Mouse (Mus musculus) left cerebral cortex, adult 8-10 months (tissue): ENCODE results near the gene Oma1. TPM values are rescaled to one million over a fixed set of nuclear protein-coding genes. Genes with fewer than 3 reads are reported as not detected.
A peak's percentile ranks its signal among the peaks of the same experiment; 100 is the strongest.

Source experiments
- DNase-seq, 2 experiments: peaks; one replicate each; pipeline ENCODE4 v3.0.0; 2022; ENCODE audit warnings: low spot score in 2 of 2
- total RNA-seq, 4 experiments: library from RNA; stranded (reverse); gene quantifications; 2 replicates each; pipeline ENCODE4 v1.2.4; 2022

Gene Oma1
- 10 to 100 TPM in 2 of 4 experiments, 1 to 10 TPM in 2; 8.5 to 11.2 (median 10.2) TPM for total RNA-seq

DNA sequence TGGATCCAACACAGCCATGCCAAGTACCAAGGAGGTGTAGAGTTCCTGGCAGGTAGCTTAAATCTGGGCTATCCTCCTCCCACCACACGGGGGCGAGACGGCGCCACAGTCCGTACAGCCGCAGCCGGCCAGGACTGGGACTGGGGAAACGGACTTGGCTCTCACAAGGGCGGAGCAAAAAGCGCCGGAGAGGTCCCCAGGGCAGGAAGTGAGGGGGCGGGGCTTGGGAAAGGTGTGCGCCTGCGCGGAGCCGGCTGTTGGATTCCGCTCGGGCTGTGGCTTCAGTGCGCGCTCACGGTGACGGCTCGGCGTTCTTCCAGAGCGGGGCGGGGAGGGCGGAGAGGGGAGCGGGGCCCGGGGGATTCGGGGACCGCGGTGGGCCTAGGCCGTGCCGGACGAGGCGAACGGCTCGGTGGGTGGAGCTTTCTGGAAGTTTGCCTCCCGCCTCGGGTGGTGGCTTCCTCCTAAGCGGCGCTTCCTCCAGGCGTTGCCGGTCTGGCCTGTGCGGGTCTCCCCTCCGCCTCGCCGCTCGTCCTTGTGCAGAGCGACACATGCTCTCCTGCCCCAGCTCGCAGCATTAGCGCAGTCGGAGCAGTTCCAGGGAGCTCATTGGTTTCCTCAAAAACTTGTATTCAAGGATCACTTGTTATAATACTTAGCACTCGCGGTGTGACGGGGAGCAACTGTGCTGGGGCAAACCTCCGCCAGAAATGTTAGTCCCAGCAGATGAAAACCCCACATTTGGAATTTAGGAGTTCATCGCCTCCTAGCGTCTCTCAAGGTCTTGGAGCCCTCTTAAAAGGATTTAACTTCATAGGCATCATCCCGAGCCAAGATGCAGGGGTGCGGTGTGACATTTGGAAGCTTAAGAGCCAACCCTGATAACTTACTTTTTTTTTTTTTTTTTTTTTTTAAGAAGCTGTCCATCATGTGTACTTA, at the start of gene Oma1:
TSS of gene Oma1 (plus strand) at position 226 of the 939 bp plus-strand sequence.
- DNase-seq: peak; percentile 87 to 95

DNA sequence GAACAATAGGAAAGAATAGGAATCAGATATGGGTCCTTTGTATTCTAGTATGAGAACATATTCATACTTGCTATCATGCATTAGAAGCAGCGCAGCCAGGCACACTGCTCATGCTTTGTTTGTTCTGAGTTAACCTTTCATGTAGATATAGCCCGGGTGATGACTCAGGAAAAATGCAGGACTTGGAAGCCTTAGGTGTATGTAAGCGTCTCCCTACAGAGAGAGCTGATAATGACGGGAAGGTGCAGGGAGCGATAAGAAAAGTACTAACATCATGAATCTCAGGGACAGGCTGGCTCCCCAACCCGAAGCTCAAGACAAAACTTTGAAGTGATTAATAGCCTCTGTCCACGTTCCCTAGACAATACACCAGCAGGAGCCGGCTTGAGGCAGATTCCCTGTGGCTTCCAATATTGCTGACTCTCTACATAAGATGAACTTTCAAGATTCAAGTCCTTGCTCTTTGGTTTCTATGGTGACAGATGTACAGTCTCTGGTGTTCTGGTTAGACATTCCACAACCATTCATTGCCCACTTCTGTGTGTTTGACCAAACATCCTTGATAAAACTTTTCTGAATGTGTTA, 49.7 kb upstream of the Oma1 start:
- DNase-seq: no peak

DNA sequence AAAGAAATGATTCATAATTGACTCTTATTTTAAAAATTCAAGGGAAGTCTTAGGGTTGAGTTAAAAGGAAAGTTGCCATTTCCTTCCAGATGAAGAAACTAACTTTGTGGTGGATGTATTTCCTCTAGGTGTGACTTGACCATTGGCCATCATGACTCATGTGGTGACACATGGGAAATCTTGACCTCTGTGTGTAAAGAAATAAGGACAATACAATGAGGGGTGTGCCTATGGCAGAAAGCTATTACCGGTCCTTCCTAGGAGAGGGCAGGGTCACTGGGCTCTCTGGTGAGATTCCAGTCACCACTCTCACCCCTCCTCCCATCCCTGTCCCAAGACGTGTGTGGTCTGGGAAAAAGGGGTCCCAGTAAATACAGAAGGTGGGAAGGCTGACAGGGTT, 48.4 kb upstream of the Oma1 start:
- no peak for DNase-seq

DNA sequence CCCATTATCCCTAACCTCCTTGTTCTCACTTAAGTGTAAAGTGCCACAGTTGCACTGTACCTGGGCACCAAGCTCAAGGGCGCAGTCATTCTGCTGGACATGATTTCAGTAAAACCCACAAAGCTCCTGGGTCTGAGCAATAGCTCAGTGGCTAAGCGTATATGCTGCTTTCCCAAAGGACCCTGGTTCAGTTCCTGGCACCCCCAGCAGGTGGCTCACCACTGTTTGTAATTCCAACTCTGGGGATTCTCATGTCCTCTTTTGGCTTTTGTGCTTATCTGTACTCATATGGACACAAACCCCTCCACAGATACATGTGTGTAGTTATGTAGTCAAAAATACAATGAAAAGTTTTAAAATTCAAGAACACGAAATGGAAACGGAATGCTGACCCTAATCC, 44.3 kb upstream of the Oma1 start:
- DNase-seq: no peak

DNA sequence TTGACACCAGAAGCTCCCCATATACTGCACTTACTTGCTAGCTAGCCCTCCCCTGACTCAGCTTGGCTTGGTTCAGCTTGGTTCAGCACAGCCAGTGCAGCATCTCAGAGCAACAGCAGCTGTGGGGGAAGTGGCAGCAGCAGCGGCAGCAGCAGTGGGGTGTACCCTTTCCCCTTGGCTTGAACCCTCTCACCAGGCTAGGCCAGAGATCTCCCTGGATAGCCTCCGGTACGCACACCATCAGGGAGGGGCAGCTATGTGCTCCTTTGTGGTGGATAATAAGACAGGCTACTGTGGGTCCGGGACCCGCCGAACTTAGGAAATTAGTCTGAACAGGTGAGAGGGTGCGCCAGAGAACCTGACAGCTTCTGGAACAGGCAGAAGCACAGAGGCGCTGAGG, 40.6 kb upstream of the Oma1 start:
- DNase-seq: no peak

DNA sequence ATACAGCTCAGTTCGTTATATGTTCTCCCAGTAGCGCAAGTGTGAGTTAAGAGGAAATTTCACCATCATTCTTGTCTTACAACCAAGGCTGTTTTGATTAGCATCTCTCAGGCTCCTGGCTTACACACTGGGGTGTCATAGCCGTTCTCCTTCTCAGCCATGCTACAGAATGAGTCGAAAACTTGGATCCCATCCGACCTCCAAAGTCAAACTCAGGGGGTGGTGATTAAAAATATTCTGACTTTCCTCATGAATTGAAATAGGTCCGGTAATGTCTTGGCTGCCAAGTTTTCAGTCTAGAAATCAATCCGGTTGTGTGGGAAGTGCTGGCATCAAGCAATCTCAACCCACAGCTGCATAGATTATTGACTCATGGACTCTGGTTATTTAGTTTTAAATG, 25.3 kb upstream of the Oma1 start:
- peak in 1 of 2 experiments; percentile 12 for DNase-seq

DNA sequence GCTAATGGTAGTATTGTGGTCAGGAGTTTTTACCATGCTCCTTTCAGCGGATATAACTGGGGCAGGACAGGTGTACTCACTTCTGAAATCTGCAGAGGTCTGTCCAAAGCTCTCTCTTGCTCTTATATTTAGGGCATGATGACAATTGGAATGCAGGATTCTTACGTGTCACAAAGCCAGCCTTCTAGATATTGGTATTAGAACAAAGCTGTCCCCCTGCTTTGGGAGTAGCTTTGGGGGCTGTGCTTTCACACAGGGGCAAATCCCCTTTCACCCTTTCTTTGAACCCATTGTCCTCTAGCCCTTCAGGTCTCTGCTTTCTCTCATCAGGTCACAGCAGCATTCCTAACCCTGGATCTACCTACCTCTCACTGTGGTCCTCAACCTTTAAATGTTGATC, 22.8 kb upstream of the Oma1 start, which contains the start of gene 4921539E11Rik:
TSS of gene 4921539E11Rik (minus strand) at position 101 of the 400 bp plus-strand sequence.
- DNase-seq: no peak

DNA sequence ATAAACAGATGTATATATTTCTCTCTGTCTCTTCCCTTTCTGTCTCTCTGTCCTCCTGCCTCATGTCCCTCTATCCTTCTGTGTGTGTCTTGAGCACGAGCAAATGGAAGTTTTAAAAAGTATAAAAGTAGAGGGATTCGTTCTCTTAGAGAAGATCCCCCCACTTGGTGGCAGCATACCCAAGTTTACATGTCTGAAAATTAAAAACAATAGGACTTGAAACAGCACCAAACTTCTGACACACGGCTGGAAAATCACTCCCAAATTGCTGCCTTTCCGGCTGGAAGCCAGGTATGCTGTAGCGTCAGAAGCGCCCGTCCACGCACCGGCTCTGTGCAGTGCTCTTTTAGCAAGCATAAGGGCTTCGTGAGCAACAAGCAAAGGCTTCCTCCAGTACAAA, 14.3 kb upstream of the Oma1 start:
- DNase-seq: no peak

DNA sequence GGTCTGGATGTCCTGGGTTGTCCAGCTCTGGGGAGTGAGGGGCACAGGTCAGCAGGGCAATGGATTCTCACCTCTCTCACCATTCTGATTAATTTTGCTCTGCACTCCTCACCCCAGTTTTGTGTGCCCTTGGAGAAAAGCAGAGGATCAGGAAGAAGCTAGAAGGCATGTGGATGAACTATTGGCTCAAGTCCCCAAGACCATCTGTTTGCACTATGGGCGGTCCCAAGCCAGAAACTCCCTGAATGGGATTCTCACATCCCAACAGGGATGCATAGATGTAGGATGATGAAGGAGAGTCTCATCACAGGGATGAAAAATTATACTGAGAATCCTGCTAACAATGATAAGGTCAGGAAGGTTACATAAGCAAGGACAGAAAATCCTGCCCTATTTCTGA, 9.8 kb upstream of the Oma1 start:
- DNase-seq: no peak

DNA sequence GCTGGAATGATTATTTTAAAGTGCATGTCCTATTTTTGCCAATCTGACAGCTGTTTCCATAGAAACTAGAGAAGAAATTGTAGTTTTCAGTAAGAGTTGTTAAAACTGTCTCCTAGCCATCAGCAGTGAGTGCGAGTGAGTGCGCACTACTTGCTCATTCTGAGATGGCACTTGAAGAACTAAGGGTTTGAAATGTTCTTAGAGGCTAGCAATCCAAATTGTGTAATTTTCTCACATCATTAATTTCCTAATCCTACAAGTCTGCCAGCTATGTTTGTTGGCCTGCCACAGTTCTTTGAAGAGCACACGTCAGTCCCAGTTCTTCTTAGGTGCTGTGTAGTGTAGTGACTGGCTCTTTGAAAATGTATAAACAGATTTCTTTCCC, 906 bp downstream of the Oma1 start:
- no peak for DNase-seq

DNA sequence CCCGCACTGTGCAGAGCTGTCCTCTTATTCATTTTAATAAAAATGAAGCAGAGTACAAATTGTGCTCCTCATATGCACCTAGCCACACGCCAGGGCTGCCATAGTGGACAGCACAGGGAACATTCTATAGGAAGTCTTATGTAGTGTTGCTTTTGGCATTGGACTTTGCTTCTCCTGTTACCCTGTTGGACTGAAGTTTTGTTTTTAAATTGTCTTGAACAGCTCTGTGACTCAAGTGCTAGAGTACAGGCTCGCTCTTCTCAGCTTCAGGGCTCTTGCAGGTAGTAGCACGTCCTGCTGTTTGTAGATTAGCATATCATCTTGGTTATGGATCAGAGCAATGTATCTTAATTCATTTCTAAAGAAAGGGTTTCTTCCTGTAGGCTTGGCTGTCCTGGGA, 2.2 kb downstream of the Oma1 start:
- DNase-seq: no peak

DNA sequence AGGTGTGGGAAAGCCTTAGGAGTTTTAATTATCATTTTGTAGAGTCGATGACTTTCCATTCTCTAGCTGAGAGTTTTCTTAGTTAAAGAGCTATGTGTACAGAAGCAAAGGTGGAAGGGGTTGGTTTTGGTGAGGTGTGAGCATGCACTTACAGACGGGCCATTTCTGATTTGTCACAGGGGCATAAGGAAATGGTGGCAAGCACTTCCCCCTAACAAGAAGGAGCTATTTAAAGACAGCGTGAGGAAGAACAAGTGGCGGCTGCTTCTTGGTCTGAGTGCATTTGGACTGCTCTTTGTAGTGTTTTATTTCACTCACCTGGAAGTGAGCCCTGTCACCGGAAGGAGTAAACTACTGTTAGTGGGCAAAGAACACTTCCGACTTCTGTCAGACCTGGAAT, 7.8 kb downstream of the Oma1 start:
- DNase-seq: no peak

DNA sequence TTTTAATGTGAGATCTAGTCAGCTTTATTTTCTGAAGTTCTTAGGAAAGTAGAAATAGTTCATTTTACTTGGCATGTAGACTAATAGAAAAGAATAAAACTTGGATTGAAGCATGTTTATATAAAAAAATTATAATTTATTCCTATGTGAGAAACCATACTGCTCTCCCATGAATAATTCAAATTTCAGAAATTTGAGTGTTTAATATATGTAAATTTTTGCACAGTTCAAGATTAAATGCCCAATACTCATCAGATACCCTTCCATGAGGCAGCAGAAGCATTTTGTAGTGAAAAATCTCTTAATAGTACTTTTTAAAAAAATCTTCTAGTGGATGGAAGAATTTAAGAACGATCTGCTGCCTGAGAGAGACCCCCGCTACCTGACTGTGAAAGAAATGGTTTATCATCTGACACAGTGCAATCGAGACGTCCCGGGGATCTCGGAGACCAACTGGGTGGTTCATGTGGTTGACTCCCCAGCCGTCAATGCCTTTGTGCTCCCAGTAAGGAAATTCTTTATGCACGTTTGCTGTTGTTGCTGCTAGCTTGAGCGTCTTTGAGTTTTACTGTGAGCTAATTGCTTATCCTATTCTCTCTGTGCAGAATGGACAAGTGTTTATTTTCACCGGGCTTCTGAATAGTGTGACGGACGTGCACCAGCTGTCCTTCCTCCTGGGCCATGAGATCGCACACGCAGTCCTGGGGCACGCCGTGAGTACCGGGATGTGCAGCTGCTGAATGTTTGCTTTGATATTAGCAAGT, 11.3 kb downstream of the Oma1 start:
- no peak for DNase-seq

DNA sequence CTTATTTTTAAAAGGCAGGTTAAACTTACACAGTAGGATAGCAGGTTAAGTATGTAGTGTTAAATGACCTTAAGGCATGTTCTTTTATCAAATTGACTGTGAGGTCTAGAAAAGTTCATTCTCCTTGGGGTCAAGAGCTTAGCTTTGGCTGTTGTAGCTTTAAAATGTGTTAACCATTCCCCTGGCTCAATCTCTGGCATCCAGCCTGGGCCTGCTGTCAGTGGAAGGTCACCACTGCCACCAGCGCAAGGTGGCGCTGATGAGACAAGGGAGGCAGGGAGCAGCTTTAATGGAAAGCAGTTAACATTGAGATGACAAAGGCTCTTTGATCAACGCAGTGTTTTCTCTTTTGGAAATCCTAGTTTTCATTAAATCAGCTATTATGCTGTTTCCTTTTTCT, 13.4 kb downstream of the Oma1 start:
- DNase-seq: no peak

DNA sequence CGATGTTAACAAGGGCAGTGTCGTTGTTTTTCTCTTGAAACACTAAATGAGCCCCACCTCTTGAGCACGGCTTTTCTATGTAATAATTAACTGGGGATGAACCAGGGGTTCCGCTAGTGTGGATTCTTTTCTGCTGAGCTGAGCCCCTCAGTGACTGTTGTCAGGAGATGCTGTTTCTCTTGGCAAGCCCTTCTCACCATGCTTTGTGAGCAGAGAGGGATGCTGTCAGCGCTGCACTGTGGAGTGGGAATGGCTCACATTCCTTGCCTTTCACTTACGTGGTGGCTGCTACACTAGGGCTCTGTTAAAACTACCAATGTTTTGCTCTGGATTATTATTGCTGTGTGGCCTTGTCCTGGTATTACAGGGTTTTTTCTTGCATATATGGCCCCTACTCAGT, 15.7 kb downstream of the Oma1 start:
- no peak for DNase-seq

DNA sequence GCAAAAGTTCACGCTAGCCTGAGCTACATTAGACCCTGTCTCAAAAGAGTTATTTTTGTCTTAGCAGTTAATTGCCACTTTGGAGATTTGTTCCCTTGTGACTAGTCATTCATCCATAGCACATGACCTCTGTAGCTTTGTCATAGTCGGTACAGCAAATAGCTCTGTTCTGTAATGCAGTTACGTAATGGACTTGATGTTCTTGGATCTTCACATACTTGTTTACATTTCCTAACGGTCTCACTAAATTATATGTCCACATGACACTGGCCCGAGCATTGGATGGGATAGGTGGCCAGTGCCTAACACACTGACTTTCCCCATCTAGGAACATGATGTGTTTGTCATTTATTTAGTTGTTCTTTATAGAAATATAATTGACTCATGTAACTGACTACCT, 21.5 kb downstream of the Oma1 start:
- no peak for DNase-seq

DNA sequence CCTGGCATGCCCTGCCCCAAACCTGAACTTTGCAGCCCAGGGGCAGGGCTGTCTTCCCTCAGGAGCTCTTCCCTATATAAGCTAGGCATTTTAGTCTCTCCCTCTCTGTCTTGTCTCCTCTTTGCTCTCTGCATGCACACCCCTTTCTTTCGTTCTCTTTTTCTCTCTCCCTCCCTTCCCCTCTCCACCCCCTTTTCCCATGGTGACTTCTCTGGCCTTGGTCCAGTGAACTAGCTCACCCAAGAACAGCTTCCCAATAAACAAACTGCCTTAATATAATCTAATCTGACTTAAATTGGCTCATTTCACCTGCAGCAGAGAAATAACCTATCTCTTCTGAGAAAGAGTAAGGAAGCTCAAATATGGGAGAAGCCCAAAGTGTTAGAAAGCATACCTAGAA, 27.1 kb downstream of the Oma1 start:
- DNase-seq: no peak

DNA sequence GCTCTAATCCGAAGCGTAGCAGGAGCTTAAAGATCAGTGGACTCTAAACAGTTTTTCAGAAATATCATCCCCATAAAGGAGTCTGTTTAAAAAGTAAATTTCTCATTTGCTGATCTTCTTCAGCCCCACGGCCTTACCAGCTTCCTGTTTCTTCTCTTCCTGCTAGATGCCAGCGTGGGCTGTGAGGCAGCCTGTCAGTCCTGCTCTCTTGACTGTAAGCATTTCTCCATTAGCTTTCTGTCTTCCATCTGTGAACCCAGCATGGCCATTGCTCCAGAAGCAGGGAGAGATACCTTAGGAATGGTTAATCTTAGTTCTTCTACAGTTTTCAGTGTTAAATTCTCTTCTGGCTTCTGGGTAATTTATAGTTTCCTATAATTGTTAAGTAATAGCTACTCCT, 28.0 kb downstream of the Oma1 start:
- no peak for DNase-seq

DNA sequence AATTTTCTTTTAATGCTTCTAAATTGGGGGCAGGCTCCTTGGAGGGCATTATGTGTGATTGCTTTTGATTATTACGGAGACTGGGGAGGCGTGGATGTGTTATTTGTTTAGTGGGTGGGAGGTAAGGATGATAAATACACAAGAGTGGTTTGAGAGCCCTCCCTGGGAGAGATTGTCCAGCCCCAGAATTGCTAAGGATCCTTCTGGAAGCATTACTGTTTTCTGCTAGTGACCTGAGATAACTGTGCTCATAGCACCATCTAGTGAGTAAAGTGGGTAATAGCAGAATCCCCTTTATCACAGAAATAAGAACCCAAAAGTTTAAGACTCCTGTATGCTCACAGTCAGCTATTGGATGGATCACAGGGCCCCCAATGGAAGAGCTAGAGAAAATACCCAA, 32.4 kb downstream of the Oma1 start:
- no peak for DNase-seq

DNA sequence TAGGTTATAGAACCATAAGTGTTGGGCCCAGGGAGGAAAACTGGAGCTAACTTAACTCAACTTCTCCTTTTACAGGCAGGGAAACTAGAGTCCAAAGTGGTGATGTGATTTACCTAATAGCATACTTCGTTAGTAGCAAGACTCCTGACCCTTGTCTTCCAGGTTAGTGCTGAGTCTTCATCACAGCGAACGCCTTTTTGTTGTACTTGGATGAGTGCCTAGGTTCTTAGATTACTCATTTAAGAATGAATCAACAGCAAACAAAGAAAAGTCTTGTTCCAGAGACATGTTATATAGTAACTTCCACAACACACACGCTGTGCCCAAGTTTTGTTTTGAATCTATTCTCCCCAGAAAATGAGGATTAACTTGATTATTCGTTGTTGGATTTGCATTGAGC, 33.2 kb downstream of the Oma1 start:
- no peak for DNase-seq

DNA sequence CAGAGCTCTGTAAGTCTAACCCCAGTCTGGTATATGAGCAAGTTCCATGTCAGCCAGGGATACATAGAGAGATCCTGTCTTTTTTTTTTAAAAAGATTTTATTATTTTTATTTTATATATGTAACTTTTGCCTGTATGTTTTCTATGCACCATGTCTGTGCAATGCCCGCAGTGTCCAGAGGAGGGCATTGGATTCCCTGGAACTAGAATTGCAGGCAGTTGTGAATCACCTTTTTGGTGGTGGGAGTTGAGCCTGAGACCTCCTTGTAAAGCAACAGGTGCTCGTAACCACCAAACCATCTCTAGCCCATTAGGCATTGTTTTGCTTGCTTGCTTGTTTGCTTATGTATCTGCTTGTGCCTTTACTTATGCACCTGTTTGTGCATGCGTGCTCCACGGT, 35.6 kb downstream of the Oma1 start:
- no peak for DNase-seq

DNA sequence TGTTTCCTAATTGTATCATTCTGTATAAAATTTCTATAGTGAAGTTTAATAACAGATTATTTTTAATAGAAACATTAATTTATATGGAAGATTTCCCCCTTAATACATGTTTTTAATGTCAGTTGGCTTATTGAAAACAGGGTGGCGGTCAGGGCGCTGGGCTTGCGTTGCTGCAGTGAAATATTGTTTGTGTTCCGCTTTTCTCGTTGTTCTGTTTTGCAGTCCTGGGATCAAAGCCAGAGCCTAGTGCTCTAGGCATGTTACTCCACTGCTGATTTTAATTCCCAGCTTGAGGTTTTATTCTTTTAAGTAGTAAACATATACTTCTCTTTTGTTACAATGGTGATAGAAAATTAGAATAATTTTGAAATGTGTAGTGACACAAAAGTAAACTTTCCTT, 39.3 kb downstream of the Oma1 start:
- no peak for DNase-seq
